Mouse (Mus musculus) megakaryocyte, embryonic 14.5 days (primary cell): ENCODE measurements at regions not wholly inside any gene's neighbourhood (a gene's known extent, or its start where the extent isn't known, plus 50 kb on each side); places are given as distances from the start of the nearest gene placed in this dataset.
A peak's percentile ranks its signal among the peaks of the same experiment; 100 is the strongest.

Experiments used
- H3K27me3 ChIP-seq: replicated peaks from 2 replicates; pipeline ENCODE3; 2012; ENCODE audit warnings: inconsistent platforms
- H3K36me3 ChIP-seq: replicated peaks from 2 replicates; pipeline ENCODE3; 2012; ENCODE audit warnings: low read length, inconsistent platforms, mixed read lengths
- H3K4me1 ChIP-seq: 2 replicates; pipeline ENCODE4 v1.6.1; 2012; ENCODE audit warnings: inconsistent platforms
- H3K4me3 ChIP-seq: replicated peaks from 2 replicates; pipeline ENCODE3; 2012; ENCODE audit warnings: moderate library complexity, mild to moderate bottlenecking, inconsistent platforms
- H3K9me3 ChIP-seq: 2 replicates; pipeline ENCODE4 v1.6.1; 2012; ENCODE audit warnings: inconsistent platforms
- FLI1 ChIP-seq: IDR thresholded peaks from 2 replicates; pipeline ENCODE4 v1.6.1; 2012; ENCODE audit warnings: low read length, inconsistent platforms, mixed read lengths
- GATA1 ChIP-seq: IDR thresholded peaks from 3 replicates; pipeline ENCODE4 v1.6.1; 2012; ENCODE audit warnings: mixed read lengths, low read length, inconsistent platforms, borderline replicate concordance

DNA sequence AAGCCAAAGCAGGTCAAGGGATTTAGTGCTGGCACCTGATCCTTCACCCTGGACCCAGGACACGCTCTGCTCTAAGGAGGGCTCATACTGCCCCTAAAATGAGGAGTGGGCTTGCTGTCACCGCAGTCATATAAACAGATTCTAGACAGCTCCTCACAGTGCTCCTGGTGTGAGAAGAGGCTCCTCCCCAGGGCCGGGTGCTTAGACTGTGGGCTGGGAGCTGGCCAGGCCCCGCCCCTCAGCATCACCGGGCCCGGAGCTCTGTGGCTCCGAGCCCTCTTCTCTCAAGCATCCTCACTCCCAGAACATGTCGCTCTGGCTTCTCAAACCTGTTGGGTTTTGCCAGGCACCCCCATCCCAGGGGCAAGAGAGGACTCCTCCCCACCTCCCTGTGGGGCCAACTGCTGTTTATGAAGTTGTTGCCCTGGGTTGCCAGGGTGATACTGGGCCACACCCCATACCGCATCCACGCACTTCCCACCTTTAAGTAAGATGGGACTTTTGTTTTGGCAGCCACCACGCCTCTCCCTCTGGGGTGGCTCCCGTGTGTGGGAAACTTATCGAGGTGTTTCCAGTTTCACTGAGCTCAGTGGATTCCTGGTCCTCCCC, 156.2 kb downstream of the Mn1 start:
- TF ChIP-seq GATA1 (no peak), FLI1 (no peak)
- Histone ChIP-seq H3K9me3 (no peaks in the 10 kb centered on the region), H3K36me3 (no peaks in the 10 kb centered on the region), H3K4me1 (peaks cover 10% of the 10 kb centered on the region), H3K4me3 (no peak overlapping the region), H3K27me3 (peaks cover 78% of the 10 kb centered on the region)

DNA sequence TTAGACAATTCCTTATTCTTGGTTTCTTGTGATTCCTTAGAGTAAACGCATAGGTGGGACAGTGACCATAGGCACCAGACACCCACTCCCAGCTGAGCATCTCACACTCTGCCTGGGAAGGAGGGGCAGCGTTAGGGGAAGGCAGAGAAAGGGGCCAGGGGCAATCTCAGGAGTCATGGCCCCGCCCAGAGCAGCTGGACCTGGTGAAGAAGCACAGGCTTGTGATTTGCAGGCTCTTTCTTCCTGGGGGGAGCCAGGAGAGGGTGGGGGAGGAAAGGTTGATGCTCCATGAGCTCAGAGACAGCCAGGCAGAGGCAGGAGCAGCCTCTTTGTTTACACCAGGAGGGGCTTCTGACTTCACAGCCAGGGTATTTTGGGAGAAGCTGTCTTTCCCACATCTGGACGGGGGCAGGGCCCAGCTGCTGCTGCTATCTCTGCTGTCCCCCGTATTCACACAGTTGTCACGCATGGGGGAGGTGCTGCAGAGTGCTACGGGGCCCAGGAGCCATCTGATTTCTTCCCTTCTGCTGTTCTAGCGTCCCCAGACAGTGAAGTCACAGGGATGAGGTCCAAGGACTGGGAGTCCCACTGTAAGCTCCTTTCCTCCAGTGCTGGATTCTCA, 157.2 kb downstream of the Mn1 start:
- Histone ChIP-seq H3K4me3 (no peak overlapping the region), H3K36me3 (no peaks in the 10 kb centered on the region), H3K9me3 (no peaks in the 10 kb centered on the region), H3K27me3 (peaks cover 83% of the 10 kb centered on the region), H3K4me1 (peaks cover 15% of the 10 kb centered on the region)
- TF ChIP-seq FLI1 (no peak), GATA1 (no peak)

DNA sequence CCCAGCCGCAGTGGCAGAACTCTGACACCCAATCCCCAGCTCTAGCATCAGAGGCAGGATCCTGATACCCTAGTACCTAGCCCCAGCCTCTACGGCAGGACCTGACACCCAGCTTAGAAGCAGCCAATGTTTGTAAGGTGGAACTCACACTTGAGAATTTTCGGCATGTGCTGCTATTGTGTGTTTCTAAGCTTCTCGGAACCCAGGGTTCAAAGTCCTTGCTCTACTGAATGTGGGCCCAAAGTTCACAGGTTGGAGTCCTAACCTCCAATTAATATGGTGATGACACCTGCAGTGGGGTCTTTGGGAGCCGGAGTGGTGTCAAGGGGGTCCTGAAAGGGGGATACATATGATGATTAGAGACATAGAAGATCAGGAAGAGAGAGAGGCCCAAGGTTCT, 158.2 kb downstream of the Mn1 start:
- peaks cover 22% of the 10 kb centered on the region for H3K4me1 ChIP-seq
- H3K36me3 ChIP-seq: no peaks in the 10 kb centered on the region
- H3K9me3 ChIP-seq: no peaks in the 10 kb centered on the region
- H3K4me3 ChIP-seq: no peak overlapping the region
- H3K27me3 ChIP-seq: peaks cover 79% of the 10 kb centered on the region
- no peak for TF ChIP-seq FLI1
- no peak for TF ChIP-seq GATA1

DNA sequence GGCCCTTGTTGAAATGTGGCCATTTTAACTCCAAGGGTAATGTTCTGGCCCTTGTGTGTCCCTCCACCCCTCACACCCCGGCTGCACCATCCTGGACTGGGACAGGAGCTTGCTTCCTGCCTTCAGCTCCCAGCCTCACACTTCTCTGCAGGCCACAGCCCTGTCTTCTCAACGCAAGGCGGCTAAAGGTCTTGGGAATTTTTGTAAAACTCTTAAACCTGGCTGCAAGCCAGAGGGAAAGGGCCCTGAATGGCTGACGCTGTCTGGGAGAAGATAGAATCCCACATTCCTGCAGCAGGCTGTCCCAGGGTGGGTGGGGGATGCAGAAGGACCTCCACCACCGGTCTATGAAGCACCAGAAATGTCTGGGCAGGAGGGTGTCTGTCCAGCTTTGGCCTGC, 156.3 kb upstream of the Gm26897 start:
- peaks cover 87% of the 10 kb centered on the region for H3K27me3 ChIP-seq
- peaks cover 33% of the 10 kb centered on the region for H3K4me1 ChIP-seq
- TF ChIP-seq GATA1: no peak
- no peaks in the 10 kb centered on the region for H3K36me3 ChIP-seq
- H3K4me3 ChIP-seq: no peak overlapping the region
- H3K9me3 ChIP-seq: no peaks in the 10 kb centered on the region

DNA sequence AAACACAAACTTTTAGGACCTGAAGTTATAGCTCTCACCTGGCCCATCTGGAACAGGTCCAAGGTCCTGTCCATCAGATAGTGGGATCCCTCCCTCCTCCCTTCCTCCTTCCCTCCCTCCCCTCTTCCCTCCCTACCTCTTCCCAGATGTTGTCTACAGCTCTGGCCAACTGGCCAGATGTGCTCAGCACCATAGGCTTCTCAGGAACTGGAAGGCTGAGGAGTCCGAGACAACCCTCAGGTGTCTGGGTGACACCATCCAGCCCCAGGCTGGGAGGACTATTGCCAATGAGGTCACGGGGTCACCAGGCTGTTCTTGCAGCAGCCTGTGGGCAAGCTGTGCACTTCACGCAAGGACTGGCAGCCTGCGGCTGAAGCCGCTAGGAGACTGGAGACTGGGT, 155.6 kb upstream of the Gm26897 start:
- Histone ChIP-seq H3K27me3 (peaks cover 87% of the 10 kb centered on the region), H3K4me3 (no peak overlapping the region), H3K9me3 (no peaks in the 10 kb centered on the region), H3K4me1 (peaks cover 38% of the 10 kb centered on the region), H3K36me3 (no peaks in the 10 kb centered on the region)
- TF ChIP-seq GATA1 (no peak), FLI1 (no peak)

DNA sequence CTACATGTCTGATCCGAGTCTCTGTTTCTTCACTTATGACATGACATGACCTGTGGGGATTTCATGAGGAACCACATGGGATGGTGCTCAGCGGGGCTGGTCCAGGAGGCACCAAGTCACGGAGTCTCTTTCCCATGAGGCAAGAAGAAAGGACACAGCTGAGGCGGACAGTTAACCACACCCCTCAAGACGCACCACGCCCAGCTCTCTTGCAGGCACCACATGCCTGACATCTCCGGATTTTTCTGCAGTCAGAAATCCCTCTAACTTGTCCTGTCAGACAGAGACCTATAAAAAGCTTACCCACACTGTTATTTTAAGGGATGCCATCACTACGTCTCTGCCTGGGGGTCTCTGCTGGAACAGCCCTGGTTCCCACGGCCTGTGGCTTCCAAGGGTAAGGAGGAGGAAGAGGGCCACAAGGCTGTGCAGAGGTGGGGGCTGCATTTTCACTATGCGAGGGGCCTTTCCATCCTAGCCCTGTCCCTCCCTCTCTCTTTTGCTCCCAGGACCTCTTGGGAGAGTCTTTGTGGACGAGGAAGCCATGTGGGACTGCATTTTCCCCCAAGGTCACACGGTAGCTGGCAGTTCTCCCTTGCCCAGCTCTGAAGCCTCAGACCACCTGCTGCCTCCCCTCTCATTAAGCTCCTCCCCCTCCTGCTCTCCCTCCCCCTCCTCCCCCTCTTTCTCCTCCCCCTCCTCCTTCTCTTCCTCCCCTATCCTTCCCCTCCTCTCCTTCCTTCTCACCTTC, 154.6 kb upstream of the Gm26897 start:
- H3K4me3 ChIP-seq: no peak overlapping the region
- no peaks in the 10 kb centered on the region for H3K36me3 ChIP-seq
- no peaks in the 10 kb centered on the region for H3K9me3 ChIP-seq
- H3K27me3 ChIP-seq: peaks cover 88% of the 10 kb centered on the region
- H3K4me1 ChIP-seq: peaks cover 37% of the 10 kb centered on the region
- TF ChIP-seq FLI1: no peak
- no peak for TF ChIP-seq GATA1

DNA sequence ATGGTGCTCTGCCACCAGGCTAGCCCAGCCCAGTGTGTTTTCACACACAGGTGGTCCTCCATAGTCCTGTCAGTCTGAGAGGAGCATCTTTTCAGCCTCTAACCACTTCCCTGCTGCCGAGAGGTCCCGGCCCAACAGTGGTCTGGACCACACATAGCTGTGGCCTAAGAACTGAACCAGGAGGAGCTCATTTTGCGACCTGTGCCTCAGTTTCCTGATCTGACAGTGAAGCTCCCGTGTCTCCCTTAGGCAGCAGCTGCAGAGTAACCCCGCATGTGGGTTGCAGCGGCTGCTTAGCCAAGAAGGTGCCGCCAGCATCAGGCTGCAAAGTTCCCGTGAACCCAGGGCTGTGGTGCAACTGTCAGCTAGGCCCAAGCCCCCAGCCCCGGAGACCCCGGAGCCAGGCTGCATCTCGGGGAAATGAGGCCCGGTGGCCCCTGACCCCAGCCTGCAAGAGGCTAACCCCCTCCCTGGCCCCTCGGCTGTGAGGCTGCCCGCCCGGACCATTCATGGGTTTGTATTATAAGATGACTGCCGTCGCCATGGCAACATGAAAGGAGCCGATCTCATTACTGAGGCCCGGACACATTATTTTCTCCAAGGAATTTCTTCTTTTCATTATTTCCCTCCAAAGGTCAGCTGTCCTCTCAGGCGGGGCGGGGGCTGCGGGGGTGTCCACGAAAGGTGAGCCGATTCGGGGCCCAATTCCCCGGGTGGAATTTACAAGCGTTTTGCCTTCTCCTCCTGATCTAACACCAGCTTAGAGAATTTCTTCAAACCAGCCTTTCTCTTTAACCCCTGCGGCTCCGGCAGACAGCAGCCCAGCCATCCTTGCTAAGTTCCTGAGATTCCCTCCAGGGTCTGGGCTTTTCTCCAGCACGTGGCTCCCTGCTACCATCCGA, 152.6 kb upstream of the Gm26897 start:
- no peaks in the 10 kb centered on the region for H3K36me3 ChIP-seq
- no peak for TF ChIP-seq FLI1
- TF ChIP-seq GATA1: no peak
- H3K9me3 ChIP-seq: no peaks in the 10 kb centered on the region
- no peak overlapping the region for H3K4me3 ChIP-seq
- peaks cover 93% of the 10 kb centered on the region for H3K27me3 ChIP-seq
- peaks cover 38% of the 10 kb centered on the region for H3K4me1 ChIP-seq

DNA sequence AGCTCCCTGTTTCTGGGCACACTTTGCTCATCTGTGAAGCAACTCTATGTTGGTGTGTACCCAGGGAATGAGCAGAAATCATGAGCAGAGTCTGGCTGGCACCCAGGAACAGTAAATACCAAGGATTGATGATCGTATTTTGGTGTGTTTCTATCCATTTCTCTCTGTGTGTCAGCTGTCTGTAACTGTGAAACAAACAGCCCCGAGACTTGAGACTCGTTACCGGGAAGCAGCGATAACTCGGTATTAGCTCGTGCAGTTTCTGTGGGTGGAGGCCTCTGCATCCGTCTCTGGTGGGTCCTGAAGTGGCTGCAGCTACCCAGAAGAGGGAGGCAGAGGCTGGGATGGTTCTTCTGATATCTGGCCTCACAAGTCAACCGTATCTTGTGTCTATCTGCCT, 151.7 kb upstream of the Gm26897 start:
- no peak overlapping the region for H3K4me3 ChIP-seq
- H3K36me3 ChIP-seq: no peaks in the 10 kb centered on the region
- TF ChIP-seq FLI1 (no peak), GATA1 (no peak)
- peaks cover 96% of the 10 kb centered on the region for H3K27me3 ChIP-seq
- peaks cover 37% of the 10 kb centered on the region for H3K4me1 ChIP-seq
- no peaks in the 10 kb centered on the region for H3K9me3 ChIP-seq

DNA sequence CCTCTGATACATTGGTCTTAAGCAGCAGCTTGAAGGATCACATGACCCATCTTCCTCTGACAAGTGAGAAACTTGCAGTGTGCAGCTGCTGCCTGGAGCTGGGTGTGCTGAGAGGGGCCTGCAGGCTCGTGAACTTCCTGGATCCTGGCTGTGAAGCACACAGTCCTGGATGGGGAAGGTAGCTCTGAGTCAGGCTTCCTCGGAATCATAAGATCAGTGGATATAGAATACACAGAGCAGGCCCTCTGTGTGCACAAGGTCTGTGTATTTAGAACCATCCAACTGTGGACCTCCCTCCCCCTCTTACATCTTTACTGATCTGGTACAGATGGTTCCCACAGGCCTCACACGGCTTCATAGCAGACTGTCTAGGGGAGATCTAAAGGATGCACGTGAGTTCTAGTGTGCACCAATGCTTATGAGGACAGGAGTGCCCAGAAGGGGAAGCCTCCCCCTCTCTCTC, 143.1 kb upstream of the Gm26897 start:
- H3K4me3 ChIP-seq: no peak overlapping the region
- H3K9me3 ChIP-seq: 0 out of 2 replicates have a peak, but pooled peaks cover 4% of the 10 kb centered on the region
- peaks cover 47% of the 10 kb centered on the region for H3K27me3 ChIP-seq
- TF ChIP-seq GATA1: no peak
- TF ChIP-seq FLI1: no peak
- no peaks in the 10 kb centered on the region for H3K36me3 ChIP-seq
- peaks cover 51% of the 10 kb centered on the region for H3K4me1 ChIP-seq

DNA sequence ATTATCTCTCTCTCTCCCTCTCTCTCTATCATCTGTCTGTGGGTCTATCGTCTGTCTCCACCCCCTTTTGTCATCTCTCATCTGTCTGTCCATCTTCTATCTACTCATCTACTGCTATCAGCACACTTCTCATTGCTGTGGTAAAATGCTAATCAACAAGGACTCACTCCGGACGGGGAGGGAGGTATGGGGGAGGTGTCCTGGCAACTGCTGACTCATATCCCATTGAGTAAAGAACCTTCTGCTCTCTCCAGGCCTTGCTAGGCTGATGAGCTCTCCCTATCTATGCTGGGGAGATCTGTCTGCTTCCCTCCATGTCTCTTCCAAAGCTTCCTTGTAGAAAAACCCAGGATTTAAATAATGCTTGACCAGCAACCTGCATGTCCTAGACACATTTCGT, 140.9 kb upstream of the Gm26897 start:
- Histone ChIP-seq H3K36me3 (no peaks in the 10 kb centered on the region), H3K9me3 (0 out of 2 replicates have a peak, but pooled peaks cover 4% of the 10 kb centered on the region), H3K4me1 (peaks cover 58% of the 10 kb centered on the region), H3K4me3 (no peak overlapping the region), H3K27me3 (peaks cover 28% of the 10 kb centered on the region)
- TF ChIP-seq GATA1 (peak; percentile 4; the same call in 1 of the 3 replicates), FLI1 (no peak)
